Mouse (Mus musculus): ENCODE measurements around the gene Cnbd2.

Cnbd2 gene

GRCm38 (mm10) chr2:156313153-156313552 lies 1.1 kb downstream of the Cnbd2 start:
- DNase-seq: no peak

DNA sequence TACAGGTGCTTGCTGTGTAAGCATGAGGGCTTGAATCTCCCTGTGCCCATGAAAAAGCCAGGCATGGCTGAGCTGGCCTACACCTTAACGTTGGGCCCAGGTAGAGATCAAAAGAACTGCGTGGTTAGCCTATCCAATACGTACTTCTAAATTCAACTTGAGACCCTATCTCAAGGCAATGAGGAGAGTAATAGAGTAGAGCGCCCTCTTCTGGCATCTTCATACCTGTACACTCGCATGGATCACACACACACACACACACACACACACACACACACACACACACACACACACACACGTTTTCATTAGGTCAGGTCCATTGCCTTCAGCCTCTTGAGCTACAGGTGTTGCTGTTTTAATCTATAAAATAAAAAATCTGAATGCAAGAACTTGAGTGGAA lies 2.7 kb downstream of the Cnbd2 start:
- no peak for DNase-seq

- DNase-seq: no peak
Measured at GRCm38 (mm10) chr2:156318491-156318890, 6.4 kb downstream of the Cnbd2 start.

DNA sequence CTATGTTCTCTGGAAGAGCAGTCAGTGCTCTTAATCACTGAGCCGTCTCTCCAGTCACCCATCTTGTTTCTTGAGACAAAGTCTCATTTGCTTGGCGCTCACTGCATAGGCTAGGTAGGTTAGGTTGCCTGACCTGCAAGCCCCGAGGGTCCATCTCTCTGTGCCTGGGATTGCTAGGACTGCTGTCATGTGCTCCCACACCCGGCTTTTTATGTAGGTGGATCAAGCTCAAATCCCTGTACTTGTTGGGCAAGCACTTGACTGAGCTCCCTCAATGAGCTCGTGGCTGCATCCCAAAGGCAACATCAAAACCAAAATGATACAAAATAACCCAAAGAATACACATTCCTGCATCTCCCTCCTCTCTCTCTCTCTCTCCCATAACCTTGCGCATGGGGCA lies 9.4 kb downstream of the Cnbd2 start:
- no peak for DNase-seq

DNA sequence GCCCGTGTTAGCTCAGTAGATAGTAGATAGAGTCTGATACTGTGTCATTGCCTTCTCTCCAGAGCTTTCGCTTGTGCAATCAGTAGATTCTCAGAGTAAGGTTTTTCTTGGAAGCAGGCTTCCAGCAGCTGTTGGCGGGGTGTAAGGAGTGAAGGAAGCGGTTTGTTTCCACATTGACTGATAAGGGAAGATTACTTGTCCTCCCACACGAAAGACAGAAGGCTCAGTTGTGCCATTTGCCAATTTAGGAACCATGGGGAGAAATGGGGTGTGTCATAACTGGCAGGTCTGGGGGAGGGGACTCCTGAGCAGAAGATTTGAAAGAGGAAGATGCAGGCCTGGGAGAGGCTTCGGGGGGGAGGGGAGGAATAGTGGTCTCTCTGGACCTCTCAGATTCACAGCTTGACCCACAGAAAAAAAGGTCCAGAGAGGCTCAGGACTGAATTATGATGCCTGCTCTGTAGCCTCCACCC lies 12.1 kb downstream of the Cnbd2 start:
- DNase-seq: peak; percentile 58

GRCm38 (mm10) chr2:156324681-156325080 lies 12.6 kb downstream of the Cnbd2 start:
- peak; percentile 74 for DNase-seq

DNA sequence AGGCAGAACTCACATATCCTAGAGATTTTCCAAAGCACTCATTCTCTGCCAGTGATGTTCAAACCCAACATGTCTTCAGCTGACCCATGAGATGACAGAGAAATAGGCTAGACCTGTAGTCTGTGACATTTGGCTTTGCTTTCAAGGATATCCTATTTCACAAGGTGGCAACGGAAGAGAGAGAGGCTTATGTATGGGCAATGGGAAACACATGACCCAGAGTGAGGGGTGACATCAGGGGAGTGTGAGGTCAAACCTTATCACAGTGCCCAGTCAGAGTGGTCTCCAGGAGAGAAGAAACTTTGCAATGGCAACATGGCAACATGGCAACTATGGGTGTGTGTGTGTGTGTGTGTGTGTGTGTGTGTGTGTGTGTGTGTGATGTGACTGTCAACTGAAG lies 18.6 kb downstream of the Cnbd2 start:
- DNase-seq: no peak

DNA sequence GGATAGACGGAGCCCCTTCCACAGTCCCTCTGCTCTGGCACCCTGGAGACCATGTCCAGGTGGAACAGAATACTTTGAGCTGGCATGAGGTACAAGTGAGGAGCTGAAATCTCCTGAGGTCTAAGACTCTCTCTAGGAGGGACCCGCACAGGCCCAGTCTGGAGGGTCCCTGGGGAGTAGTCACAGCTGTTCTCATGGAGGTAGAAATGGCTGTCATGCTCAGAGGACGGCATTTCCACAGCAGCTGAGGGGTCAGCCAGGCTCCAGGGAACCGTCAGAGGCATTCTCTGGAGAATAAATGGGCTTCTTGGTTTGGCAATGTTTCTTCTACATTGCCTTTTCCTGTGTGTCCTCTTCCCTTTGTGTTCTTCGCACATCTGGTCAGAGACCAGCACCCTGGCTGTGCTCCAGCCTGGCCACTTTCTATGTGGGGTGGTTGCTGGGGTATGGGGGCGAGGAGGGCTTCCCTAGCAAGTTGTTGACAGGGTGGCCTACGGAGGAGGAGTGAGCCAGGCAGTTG lies 19.4 kb downstream of the Cnbd2 start:
- no peak for DNase-seq

DNA sequence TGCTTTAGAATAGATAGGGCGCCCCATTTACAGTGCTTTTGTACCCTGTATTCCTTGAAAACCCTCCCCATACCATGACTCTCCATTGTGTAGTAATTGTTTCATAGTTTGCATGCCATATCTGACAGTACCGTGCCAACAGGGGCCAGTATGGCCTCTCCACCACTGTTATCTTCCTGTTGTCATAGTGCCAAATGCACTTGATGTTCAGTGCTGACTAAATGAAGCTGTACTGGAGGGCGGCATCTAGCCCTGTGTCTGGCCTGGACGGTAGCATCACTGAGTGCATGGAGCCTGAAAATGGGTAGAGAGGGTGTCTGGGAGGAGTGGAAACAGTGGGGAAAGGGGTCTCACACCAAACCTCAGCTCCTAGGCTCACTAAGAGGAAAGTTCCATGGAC lies 28.0 kb downstream of the Cnbd2 start:
- no peak for DNase-seq

- DNase-seq: peak; percentile 61
Measured at GRCm38 (mm10) chr2:156344775-156345532, 32.9 kb downstream of the Cnbd2 start.

DNA sequence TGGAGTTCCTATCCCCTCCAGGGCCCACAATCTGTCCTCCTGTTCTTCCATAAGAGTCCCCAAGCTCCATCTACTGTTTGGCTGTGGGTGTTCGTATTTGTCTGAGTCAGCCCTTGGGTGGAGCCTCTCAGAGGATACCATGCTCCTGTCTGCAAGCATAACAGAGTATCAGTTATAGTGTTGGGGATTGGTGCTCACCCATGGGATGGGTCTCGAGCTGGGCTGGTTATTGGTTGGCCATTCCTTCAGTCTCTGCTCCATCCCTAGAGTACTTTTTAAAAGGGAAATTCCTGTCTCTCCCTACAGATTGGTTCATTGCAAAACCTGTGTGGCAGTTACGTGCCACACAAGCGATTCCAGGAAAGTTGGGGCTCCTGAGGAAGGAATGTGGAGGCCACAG lies 36.7 kb downstream of the Cnbd2 start:
- no peak for DNase-seq

DNA sequence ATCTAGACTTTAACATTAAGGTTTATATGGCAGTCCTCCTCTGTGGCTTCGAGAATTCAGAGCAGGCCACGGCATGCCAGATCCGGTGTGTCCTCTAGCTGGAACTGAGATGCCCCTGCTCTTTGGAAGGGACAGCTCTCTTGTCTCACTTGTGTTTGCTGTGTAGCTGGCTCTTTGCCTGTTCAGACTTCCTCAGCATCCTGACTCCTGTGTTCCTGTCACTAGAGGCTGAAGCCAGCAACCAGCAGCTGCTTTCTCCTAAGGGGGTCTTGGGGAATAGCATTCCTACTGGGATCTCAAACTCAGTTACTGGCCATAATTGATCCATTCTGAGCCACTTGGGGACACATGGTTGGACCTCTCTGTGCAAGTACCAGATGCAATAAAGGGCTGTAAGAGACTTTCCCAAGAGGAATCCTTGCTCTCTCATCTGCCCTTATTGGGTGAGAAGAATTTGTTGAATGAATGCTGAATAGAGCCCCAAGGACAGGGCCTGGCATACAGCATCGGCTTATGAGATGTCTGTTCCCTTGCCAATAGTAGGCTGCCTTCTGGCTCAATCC lies 37.3 kb downstream of the Cnbd2 start:
- peak; percentile 13 for DNase-seq

DNA sequence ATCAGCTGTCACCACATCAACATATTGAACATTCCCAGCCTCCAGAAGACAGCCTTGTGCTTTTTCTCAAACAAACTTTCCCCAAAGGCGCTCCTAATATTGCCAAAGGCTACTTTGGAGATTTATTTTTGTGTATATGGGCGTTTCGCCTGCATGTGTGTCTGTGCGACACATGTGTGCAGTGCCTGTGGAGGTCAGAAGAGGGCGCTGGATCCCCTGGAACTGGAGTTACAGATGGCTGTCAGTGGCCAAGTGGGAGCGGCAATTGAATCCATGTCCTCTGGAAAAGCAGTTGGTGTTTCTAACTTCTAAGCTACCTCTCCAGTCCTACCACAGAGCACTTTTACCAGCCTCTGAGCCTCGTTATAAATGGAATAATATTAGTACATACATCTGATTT lies 39.1 kb downstream of the Cnbd2 start:
- DNase-seq: no peak

- peak; percentile 33 for DNase-seq
Measured at GRCm38 (mm10) chr2:156352413-156353165, 40.5 kb downstream of the Cnbd2 start.

DNA sequence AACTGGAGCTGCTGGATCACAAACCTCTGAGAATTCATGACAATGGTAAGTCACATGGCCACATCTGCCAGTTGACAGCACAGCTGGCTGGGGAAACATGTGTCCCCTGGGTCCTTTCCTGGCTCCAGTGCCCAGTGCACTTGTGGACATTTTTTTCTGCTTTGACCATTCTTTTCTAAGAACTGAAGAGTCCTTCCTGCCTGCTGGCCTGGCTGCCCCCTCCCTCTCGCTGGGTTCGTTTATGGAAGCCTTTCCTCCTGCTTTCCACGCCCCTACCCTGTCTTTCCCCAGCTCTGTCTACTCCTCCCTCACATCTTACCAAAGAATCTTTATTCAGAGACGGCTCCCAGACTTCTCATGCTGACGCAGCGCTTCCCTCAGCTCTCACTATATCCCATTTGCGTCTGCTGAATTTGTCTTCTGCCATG lies 41.2 kb downstream of the Cnbd2 start:
- DNase-seq: peak; percentile 60

GRCm38 (mm10) chr2:156356031-156356430 lies 43.9 kb downstream of the Cnbd2 start:
- peak; percentile 85 for DNase-seq

- DNase-seq: no peak
Measured at GRCm38 (mm10) chr2:156368465-156368864, 56.4 kb downstream of the Cnbd2 start.

GRCm38 (mm10) chr2:156370896-156371295 lies 58.8 kb downstream of the Cnbd2 start:
- DNase-seq: no peak

DNA sequence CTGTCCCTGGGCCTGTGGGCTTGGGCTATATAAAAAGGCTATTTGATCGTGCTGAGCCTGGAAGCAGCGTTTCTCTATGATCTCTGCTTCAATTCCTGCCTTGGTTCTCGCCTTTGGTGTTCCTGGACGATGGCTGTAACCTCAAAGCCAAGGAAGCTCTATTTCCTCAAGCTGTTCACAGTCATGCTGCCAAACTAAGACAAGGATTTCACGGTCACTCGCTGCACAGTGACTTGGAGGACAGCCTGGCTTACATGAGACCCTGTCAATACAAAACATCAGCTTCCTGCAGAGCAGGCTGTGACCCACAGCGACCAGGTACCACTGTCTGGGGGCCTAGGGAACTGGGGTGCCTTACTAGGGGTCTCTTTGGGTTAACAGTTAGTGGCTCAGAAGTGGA lies 64.9 kb downstream of the Cnbd2 start:
- DNase-seq: no peak

GRCm38 (mm10) chr2:156379929-156380328 lies 67.8 kb downstream of the Cnbd2 start:
- DNase-seq: no peak

GRCm38 (mm10) chr2:156381350-156381749 lies 69.3 kb downstream of the Cnbd2 start:
- no peak for DNase-seq

GRCm38 (mm10) chr2:156392461-156393154 lies 80.5 kb downstream of the Cnbd2 start:
- peak; percentile 88 for DNase-seq
